Mouse (Mus musculus) MEL (cell line): ENCODE data around the gene Pan2. TPM values are rescaled to one million over a fixed set of nuclear protein-coding genes. Genes with fewer than 3 reads are reported as not detected.

Source experiments
- DNase-seq: peaks from one replicate; pipeline ENCODE4 v3.0.0; 2011; ENCODE audit warnings: low read depth, low spot score
- H3K27ac ChIP-seq: 2 replicates; pipeline ENCODE4 v1.5.1; 2012; ENCODE audit warnings: low read depth, mild to moderate bottlenecking, control low read depth, low read length, moderate library complexity; ENCODE audit not compliant: control insufficient read depth
- H3K27me3 ChIP-seq, 2 experiments: fragments of 150-350 bp in 1 of 2; sonication (generic) in 1 of 2; 2 replicates each; pipeline ENCODE4 v1.6.1; 2012; ENCODE audit warnings: low read length in 2 of 2, mild to moderate bottlenecking in 2 of 2, improper control_type of control experiment in 1 of 2, moderate library complexity in 1 of 2; ENCODE audit not compliant: insufficient read depth in 2 of 2, control insufficient read depth in 1 of 2
- H3K36me3 ChIP-seq, 2 experiments: 2 replicates each; pipeline ENCODE4 v1.6.1; 2012 to 2014; ENCODE audit warnings: low read length in 2 of 2, improper control_type of control experiment in 1 of 2, inconsistent platforms in 1 of 2, mild to moderate bottlenecking in 1 of 2; ENCODE audit not compliant: insufficient read depth in 2 of 2, control insufficient read depth in 1 of 2
- H3K4me1 ChIP-seq, 2 experiments: fragments of 150-350 bp in 1 of 2; sonication (generic) in 1 of 2; 2 replicates each; pipeline ENCODE4 v1.6.1; 2012; ENCODE audit warnings: low read length in 2 of 2, improper control_type of control experiment in 1 of 2, mild to moderate bottlenecking in 1 of 2; ENCODE audit not compliant: insufficient read depth in 2 of 2, control insufficient read depth in 1 of 2
- H3K4me3 ChIP-seq, 2 experiments: fragments of 150-350 bp in 1 of 2; sonication (generic) in 1 of 2; 2 replicates each; pipeline ENCODE4 v1.5.1; 2012; ENCODE audit warnings: low read depth in 2 of 2, low read length in 2 of 2, mild to moderate bottlenecking in 2 of 2, moderate library complexity in 2 of 2, control low read depth in 1 of 2, improper control_type of control experiment in 1 of 2; ENCODE audit not compliant: control insufficient read depth in 1 of 2, insufficient read depth in 1 of 2
- H3K79me2 ChIP-seq: 2 replicates; pipeline ENCODE4 v1.6.1; 2012; ENCODE audit warnings: mild to moderate bottlenecking, low read length, moderate library complexity; ENCODE audit not compliant: control insufficient read depth, poor library complexity, insufficient read depth
- H3K9ac ChIP-seq: 2 replicates; pipeline ENCODE4 v1.6.1; 2012; ENCODE audit warnings: low read depth, mild to moderate bottlenecking, control low read depth, low read length, moderate library complexity; ENCODE audit not compliant: control insufficient read depth, poor library complexity, severe bottlenecking
- H3K9me3 ChIP-seq: fragments of 150-350 bp; sonication (generic); replicated peaks from 2 replicates; pipeline ENCODE4 v1.6.1; 2012; ENCODE audit warnings: mild to moderate bottlenecking, low read length, improper control_type of control experiment, moderate library complexity; ENCODE audit not compliant: insufficient read depth
- BHLHE40 ChIP-seq: IDR thresholded peaks from 2 replicates; pipeline ENCODE4 v1.6.1; 2012; ENCODE audit warnings: low read depth, mild to moderate bottlenecking, inconsistent platforms, low read length, improper control_type of control experiment, borderline replicate concordance
- CHD1 ChIP-seq: IDR thresholded peaks from 2 replicates; pipeline ENCODE4 v1.6.1; 2012; ENCODE audit warnings: low read depth, mild to moderate bottlenecking, inconsistent platforms, low read length, improper control_type of control experiment
- CHD2 ChIP-seq: IDR thresholded peaks from 2 replicates; pipeline ENCODE4 v1.6.1; 2011; ENCODE audit warnings: low read length, improper control_type of control experiment
- CTCF ChIP-seq, 3 experiments: IDR thresholded peaks in 2 of 3; conservative IDR thresholded peaks in 1 of 3; 2 replicates each; pipeline ENCODE4 v1.5.1; 2011 to 2012; ENCODE audit warnings: low read length in 3 of 3, low read depth in 2 of 3, mild to moderate bottlenecking in 2 of 3, improper control_type of control experiment in 1 of 3, inconsistent platforms in 1 of 3, mixed read lengths in 1 of 3, moderate library complexity in 1 of 3; ENCODE audit not compliant: control insufficient read depth in 1 of 3, insufficient read depth in 1 of 3, poor library complexity in 1 of 3, severe bottlenecking in 1 of 3
- EP300 ChIP-seq, 2 experiments: IDR thresholded peaks; 2 replicates each; pipeline ENCODE4 v1.6.1; 2011; ENCODE audit warnings: improper control_type of control experiment in 2 of 2, low read length in 2 of 2, low read depth in 1 of 2, mild to moderate bottlenecking in 1 of 2
- ETS1 ChIP-seq: IDR thresholded peaks from 2 replicates; pipeline ENCODE4 v1.6.1; 2012; ENCODE audit warnings: low read depth, mild to moderate bottlenecking, inconsistent platforms, low read length, improper control_type of control experiment, moderate library complexity
- GATA1 ChIP-seq: IDR thresholded peaks from 2 replicates; pipeline ENCODE4 v1.6.1; 2011; ENCODE audit warnings: low read depth, low read length, improper control_type of control experiment
- JUND ChIP-seq: IDR thresholded peaks from 2 replicates; pipeline ENCODE4 v1.6.1; 2011; ENCODE audit warnings: low read depth, mild to moderate bottlenecking, improper control_type of control experiment, low read length
- KAT2A ChIP-seq: conservative IDR thresholded peaks from 2 replicates; pipeline ENCODE4 v1.6.1; 2012; ENCODE audit warnings: low read depth, low read length, improper control_type of control experiment, inconsistent platforms
- MAFK ChIP-seq: IDR thresholded peaks from 2 replicates; pipeline ENCODE4 v1.6.1; 2011; ENCODE audit warnings: low read depth, mild to moderate bottlenecking, low read length, improper control_type of control experiment, borderline replicate concordance
- MAZ ChIP-seq: IDR thresholded peaks from 2 replicates; pipeline ENCODE4 v1.6.1; 2012; ENCODE audit warnings: low read depth, mild to moderate bottlenecking, inconsistent platforms, low read length, improper control_type of control experiment
- MXI1 ChIP-seq: IDR thresholded peaks from 2 replicates; pipeline ENCODE4 v1.6.1; 2011; ENCODE audit warnings: mild to moderate bottlenecking, low read depth, low read length, improper control_type of control experiment
- MYB ChIP-seq: IDR thresholded peaks from 2 replicates; pipeline ENCODE4 v1.6.1; 2011; ENCODE audit warnings: mild to moderate bottlenecking, low read depth, low read length, improper control_type of control experiment
- NRF1 ChIP-seq: IDR thresholded peaks from 2 replicates; pipeline ENCODE4 v1.6.1; 2014; ENCODE audit warnings: low read depth, mild to moderate bottlenecking, inconsistent platforms, low read length, improper control_type of control experiment, moderate library complexity; ENCODE audit not compliant: poor library complexity, insufficient read depth, severe bottlenecking
- POLR2A ChIP-seq, 2 experiments: IDR thresholded peaks; 2 replicates each; pipeline ENCODE4 v1.6.1; 2011 to 2012; ENCODE audit warnings: low read length in 2 of 2, mild to moderate bottlenecking in 2 of 2, control low read depth in 1 of 2, improper control_type of control experiment in 1 of 2, low read depth in 1 of 2, moderate library complexity in 1 of 2; ENCODE audit not compliant: control insufficient read depth in 1 of 2, insufficient read depth in 1 of 2, poor library complexity in 1 of 2
- POLR2AphosphoS2 ChIP-seq: IDR thresholded peaks from 2 replicates; pipeline ENCODE4 v1.6.1; 2011; ENCODE audit warnings: low read length, improper control_type of control experiment
- RAD21 ChIP-seq: IDR thresholded peaks from 2 replicates; pipeline ENCODE4 v1.6.1; 2011; ENCODE audit warnings: mild to moderate bottlenecking, low read depth, low read length, improper control_type of control experiment
- RCOR1 ChIP-seq: IDR thresholded peaks from 2 replicates; pipeline ENCODE4 v1.6.1; 2012; ENCODE audit warnings: low read depth, mild to moderate bottlenecking, inconsistent platforms, low read length, improper control_type of control experiment
- SIN3A ChIP-seq: IDR thresholded peaks from 2 replicates; pipeline ENCODE4 v1.6.1; 2012; ENCODE audit warnings: low read length, improper control_type of control experiment, inconsistent platforms
- SMC3 ChIP-seq: IDR thresholded peaks from 2 replicates; pipeline ENCODE4 v1.6.1; 2011; ENCODE audit warnings: low read depth, low read length, improper control_type of control experiment
- TAL1 ChIP-seq: IDR thresholded peaks from 2 replicates; pipeline ENCODE4 v1.6.1; 2012; ENCODE audit warnings: mild to moderate bottlenecking, inconsistent platforms, low read length, moderate library complexity, mixed read lengths
- TBP ChIP-seq: IDR thresholded peaks from 2 replicates; pipeline ENCODE4 v1.8.0; 2011; ENCODE audit warnings: low read depth, low read length, improper control_type of control experiment
- TCF12 ChIP-seq: IDR thresholded peaks from 2 replicates; pipeline ENCODE4 v1.6.1; 2014; ENCODE audit warnings: low read depth, mild to moderate bottlenecking, inconsistent platforms, low read length, improper control_type of control experiment, moderate library complexity
- UBTF ChIP-seq: IDR thresholded peaks from 2 replicates; pipeline ENCODE4 v1.6.1; 2012; ENCODE audit warnings: low read depth, mild to moderate bottlenecking, inconsistent platforms, low read length, improper control_type of control experiment, moderate library complexity, borderline replicate concordance; ENCODE audit not compliant: insufficient read depth
- USF1 ChIP-seq: IDR thresholded peaks from 2 replicates; pipeline ENCODE4 v1.6.1; 2014; ENCODE audit warnings: low read depth, mild to moderate bottlenecking, inconsistent platforms, low read length, improper control_type of control experiment, moderate library complexity
- ZC3H11A ChIP-seq: IDR thresholded peaks from 2 replicates; pipeline ENCODE4 v1.6.1; 2012; ENCODE audit warnings: low read depth, mild to moderate bottlenecking, inconsistent platforms, low read length, improper control_type of control experiment
- ZKSCAN1 ChIP-seq: IDR thresholded peaks from 2 replicates; pipeline ENCODE4 v1.6.1; 2012; ENCODE audit warnings: low read depth, mild to moderate bottlenecking, inconsistent platforms, low read length, improper control_type of control experiment, moderate library complexity
- ZMIZ1 ChIP-seq: IDR thresholded peaks from 2 replicates; pipeline ENCODE4 v1.6.1; 2012; ENCODE audit warnings: low read depth, mild to moderate bottlenecking, inconsistent platforms, low read length, improper control_type of control experiment, moderate library complexity
- ZNF384 ChIP-seq: IDR thresholded peaks from 2 replicates; pipeline ENCODE4 v1.6.1; 2012; ENCODE audit warnings: low read depth, mild to moderate bottlenecking, inconsistent platforms, low read length, improper control_type of control experiment
- polyA plus RNA-seq, 2 experiments: library from polyadenylated mRNA; stranded (reverse) in 1 of 2; unstranded in 1 of 2; fragments of >175 nt in 1 of 2; fragments of >200 nt in 1 of 2; gene quantifications; 2 replicates each; pipeline versions ENCODE4 v1.2.1 to v1.2.4; 2012; ENCODE audit warnings: low replicate concordance in 2 of 2, low read depth in 1 of 2; ENCODE audit not compliant: insufficient read length in 2 of 2, insufficient read depth in 1 of 2, missing spikeins in 1 of 2
- total RNA-seq: library from RNA; depleted of rRNA; stranded (reverse); fragments of 300-350 nt; gene quantifications from 2 replicates; pipeline ENCODE4 v1.2.3, GENCODE M21; 2012

The Pan2 gene
- total and polyA plus RNA-seq, 3 experiments: 6.8 to 28.6 TPM; not detected in 1

- TF ChIP-seq POLR2A (IDR thresholded peaks at IDR 0.05; ENCODE audit: control insufficient read depth in 1 of 2, insufficient read depth in 1 of 2, low read depth in 1 of 2, low read length in 2 of 2, poor library complexity in 1 of 2): no peak
- peak; percentile 47 for TF ChIP-seq GATA1
- peak; percentile 39; the same call in 1 of the 2 replicates for TF ChIP-seq ETS1
- no peak for TF ChIP-seq EP300 (IDR thresholded peaks at IDR 0.05; ENCODE audit: low read depth in 1 of 2, low read length in 2 of 2)
- TF ChIP-seq USF1: no peak
- no peak for TF ChIP-seq NRF1
- TF ChIP-seq ZC3H11A: peak; percentile 50
- peak; percentile 76 to 88 (median 85) for TF ChIP-seq CTCF (IDR thresholded peaks at IDR 0.05 in 2 of 3, conservative IDR thresholded peaks at IDR 0.05 in 1 of 3; ENCODE audit: control insufficient read depth in 1 of 3, insufficient read depth in 1 of 3, low read depth in 2 of 3, low read length in 3 of 3, poor library complexity in 1 of 3, severe bottlenecking in 1 of 3)
- TF ChIP-seq MYB: no peak
- no peak for TF ChIP-seq CHD1
Measured at GRCm38 (mm10) chr10:128335582-128335981, 32.4 kb downstream of the Pan2 start (continued).

- H3K9ac ChIP-seq: peak overlapping the region; percentile 54
- H3K79me2 ChIP-seq: peaks cover 34% of the 10 kb centered on the region
- DNase-seq: no peak
- H3K36me3 ChIP-seq: peaks cover 4 to 55% of the 10 kb centered on the region in 2 experiments; a peak in 3 of 4 replicates
- TF ChIP-seq CHD1 (no peak; the same call in 1 of the 2 replicates), KAT2A (0 out of 2 replicates have a peak, but pooled peaks have one; percentile 14)
- no peaks in the 10 kb centered on the region for H3K9me3 ChIP-seq
- peak overlapping the region in 1 of 2 experiments; percentile 58; a peak in 1 of 4 replicates for H3K4me3 ChIP-seq
- H3K27ac ChIP-seq: peak overlapping the region; percentile 98
- peaks cover 16 to 45% of the 10 kb centered on the region in 2 experiments for H3K4me1 ChIP-seq
- no peaks in the 10 kb centered on the region for H3K27me3 ChIP-seq
Measured at GRCm38 (mm10) chr10:128336195-128336594, 33.1 kb downstream of the Pan2 start.

- Histone ChIP-seq H3K9ac (peak overlapping the region; percentile 82), H3K27me3 (no peaks in the 10 kb centered on the region), H3K4me1 (peaks cover 18 to 46% of the 10 kb centered on the region in 2 experiments), H3K4me3 (peak overlapping the region; percentile 58 to 73), H3K9me3 (no peaks in the 10 kb centered on the region), H3K79me2 (peaks cover 38% of the 10 kb centered on the region), H3K27ac (peak overlapping the region; percentile 98), H3K36me3 (peaks cover 4 to 57% of the 10 kb centered on the region in 2 experiments; a peak in 3 of 4 replicates)
- DNase-seq: peak; percentile 64
- no peak for TF ChIP-seq NRF1
- TF ChIP-seq USF1: peak; percentile 58; the same call in 1 of the 2 replicates
- TF ChIP-seq RCOR1: peak; percentile 76
- 0 out of 2 replicates have a peak, but pooled peaks have one; percentile 22 for TF ChIP-seq MXI1
- no peak for TF ChIP-seq JUND
- TF ChIP-seq TAL1: peak; percentile 69
- TF ChIP-seq MAZ: no peak
- TF ChIP-seq RAD21: no peak
- TF ChIP-seq EP300 (IDR thresholded peaks at IDR 0.05; ENCODE audit: low read depth in 1 of 2, low read length in 2 of 2): peak; percentile 77 to 83
- peak; percentile 22; the same call in 1 of the 2 replicates for TF ChIP-seq BHLHE40
- TF ChIP-seq POLR2AphosphoS2: no peak; the same call in 1 of the 2 replicates
- peak; percentile 77 for TF ChIP-seq TCF12
- peak; percentile 56 for TF ChIP-seq SIN3A
- TF ChIP-seq UBTF: no peak
- TF ChIP-seq TBP: no peak
- TF ChIP-seq ZKSCAN1: no peak
- no peak for TF ChIP-seq ZNF384
- no peak for TF ChIP-seq CTCF (IDR thresholded peaks at IDR 0.05 in 2 of 3, conservative IDR thresholded peaks at IDR 0.05 in 1 of 3; ENCODE audit: control insufficient read depth in 1 of 3, insufficient read depth in 1 of 3, low read depth in 2 of 3, low read length in 3 of 3, poor library complexity in 1 of 3, severe bottlenecking in 1 of 3)
- TF ChIP-seq SMC3: no peak
- no peak for TF ChIP-seq CHD2
- TF ChIP-seq ZMIZ1: no peak
- TF ChIP-seq MAFK: no peak
Measured at GRCm38 (mm10) chr10:128336597-128336996, 33.5 kb downstream of the Pan2 start.
